Comparison of ENCODE assay signal across 17 mouse cellular contexts in the genomic region with DNA sequence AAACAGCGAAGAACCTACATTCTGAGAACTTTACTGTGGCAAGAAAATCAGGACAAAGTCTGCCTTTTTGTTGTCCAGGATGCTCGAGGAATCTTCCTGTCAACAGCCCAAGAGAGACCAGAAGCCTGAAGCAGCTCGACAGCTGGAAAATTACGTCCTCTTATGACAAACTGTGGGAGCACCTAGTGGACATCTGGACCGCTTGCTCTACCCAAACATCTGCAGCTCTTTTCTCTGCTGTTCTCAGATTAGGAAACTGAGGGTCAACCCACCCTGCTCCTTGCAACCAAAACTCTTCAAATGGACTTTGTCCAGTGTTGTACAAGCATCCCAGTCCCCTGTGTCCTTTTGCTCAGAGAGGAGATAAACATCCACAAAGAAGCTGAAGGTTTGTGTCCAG. TPM values are rescaled to one million over a fixed set of nuclear protein-coding genes. Genes with fewer than 3 reads are reported as not detected.
DNase-seq lines count a peak whose midpoint lies in the region; ATAC-seq and TF ChIP-seq lines count a peak whose summit lies in the region.
"Had no signal": no experiment of that assay in that cellular context is flagged by ENCODE, and none has a peak within 500 bp of the region (broad histone marks: within the 10 kb centered on the region; RNA-seq: fewer than 3 reads in every experiment).

No protein-coding gene starts in this region.

- no peaks in the 10 kb centered on the region for H3K27me3 ChIP-seq in kidney, embryonic 15.5 days
- no peaks in the 10 kb centered on the region for H3K27me3 ChIP-seq in intestine, embryonic 15.5 days (replicated peaks)
- H3K27me3 ChIP-seq: embryonic facial prominence, embryonic 12.5 days had no signal

- H3K4me3 ChIP-seq in kidney, embryonic 15.5 days (replicated peaks): no peak overlapping the region
- no peak overlapping the region for H3K4me3 ChIP-seq in intestine, embryonic 15.5 days (replicated peaks)
- H3K4me3 ChIP-seq: embryonic facial prominence, embryonic 12.5 days; forebrain, embryonic 10.5 days; left cerebral cortex, adult 2 months had no signal

- TF ChIP-seq POLR2A in brain, embryonic 14.5 days (IDR thresholded peaks at IDR 0.05; ENCODE audit: borderline replicate concordance, extremely low read depth, insufficient read depth, insufficient read length, poor library complexity, severe bottlenecking): no peak

- H3K9ac ChIP-seq in kidney, embryonic 15.5 days: no peak overlapping the region
- H3K9ac ChIP-seq in intestine, embryonic 15.5 days: no peak overlapping the region
- H3K9ac ChIP-seq: embryonic facial prominence, embryonic 12.5 days had no signal

- no peak overlapping the region for H3K4me2 ChIP-seq in kidney, embryonic 15.5 days
- no peak overlapping the region for H3K4me2 ChIP-seq in intestine, embryonic 15.5 days (replicated peaks)
- H3K4me2 ChIP-seq: embryonic facial prominence, embryonic 12.5 days; midbrain, embryonic 11.5 days had no signal

- H3K4me1 ChIP-seq in kidney, embryonic 15.5 days: peaks cover 8% of the 10 kb centered on the region; the same call in 1 of the 2 replicates
- no peaks in the 10 kb centered on the region for H3K4me1 ChIP-seq in intestine, embryonic 15.5 days (replicated peaks)
- H3K4me1 ChIP-seq: embryonic facial prominence, embryonic 12.5 days had no signal

- DNase-seq in kidney, postnatal 10 days: peak; percentile 45
- DNase-seq in brain, embryonic 14.5 days (ENCODE audit: low read depth): peak; percentile 8
- DNase-seq in gastrocnemius, adult 8-10 months (ENCODE audit: low spot score in 2 of 2): peak; percentile 13 to 21
- no peak for DNase-seq in left cerebral cortex, postnatal 10 days (ENCODE audit: extremely low spot score in 1 of 2, low spot score in 2 of 2)
- DNase-seq in right cerebral cortex, adult 18-20 months: no peak
- DNase-seq: adrenal gland, adult 8-10 months; cerebellum, adult 9-10 months; lung, adult 2 months; right cerebral cortex, postnatal 4 days; thymus, postnatal 25 days had no signal

- H3K27ac ChIP-seq in kidney, embryonic 15.5 days: no peak overlapping the region
- H3K27ac ChIP-seq in intestine, embryonic 15.5 days: no peak overlapping the region
- H3K27ac ChIP-seq: embryonic facial prominence, embryonic 12.5 days; forebrain, embryonic 10.5 days; left cerebral cortex, adult 2 months had no signal

- H3K9me3 ChIP-seq in kidney, embryonic 15.5 days (replicated peaks): no peaks in the 10 kb centered on the region
- H3K9me3 ChIP-seq in intestine, embryonic 15.5 days: no peaks in the 10 kb centered on the region
- H3K9me3 ChIP-seq: embryonic facial prominence, embryonic 12.5 days; forebrain, embryonic 10.5 days had no signal

- H3K36me3 ChIP-seq in kidney, embryonic 15.5 days: no peaks in the 10 kb centered on the region
- H3K36me3 ChIP-seq in intestine, embryonic 15.5 days: no peaks in the 10 kb centered on the region
- H3K36me3 ChIP-seq: embryonic facial prominence, embryonic 12.5 days; forebrain, embryonic 10.5 days; G1E had no signal

- intact Hi-C loops in left cerebral cortex, postnatal 10 days (cut with DNase I): no loop called here

- ATAC-seq in kidney, embryonic 15.5 days (replicated peaks; ENCODE audit: low FRiP score): no peak
- 0 out of 2 replicates have a peak, but pooled peaks have one; percentile 39 for ATAC-seq in intestine, embryonic 15.5 days

- TF ChIP-seq CTCF in brain, embryonic 14.5 days (IDR thresholded peaks at IDR 0.05; ENCODE audit: borderline replicate concordance, extremely low read depth, insufficient read depth, insufficient read length): no peak

- WGBS in kidney, embryonic 15.5 days: 30% methylated on average over 5 of the region's 5 CpGs
- 42% methylated on average over 5 of the region's 5 CpGs for WGBS in intestine, embryonic 15.5 days

RNA-seq across cellular contexts. Expression of gene Slc24a5, which starts 43.5 kb away (rescaled TPM):
- polyA plus RNA-seq in kidney, embryonic 15.5 days (2015; fragmentation: Nextera tagmentation; extraction: Ambion mirVana): 2.2 and 2.5 TPM in 2 replicates
- polyA plus RNA-seq in brain, embryonic 14.5 days (2012; rRNA removed): 1.4 and 1.5 TPM in 2 replicates
- total RNA-seq in gastrocnemius, adult 8-10 months (2022): not detected
- polyA plus RNA-seq in intestine, embryonic 15.5 days (2015; fragmentation: Nextera tagmentation; extraction: Ambion mirVana): 1.4 and 2.1 TPM in 2 replicates
- under 1 TPM in 1 of 2 experiments, not detected in 1; 0.26 TPM for total RNA-seq in left cerebral cortex, postnatal 10 days (2021)
- polyA plus RNA-seq: G1E had no signal

Comparison
In these comparisons a context has a peak if more than half of its experiments do, and no peak if none do; other contexts are left out.
1. DNase-seq: peak in kidney, postnatal 10 days (single experiment), brain, embryonic 14.5 days (single experiment) and gastrocnemius, adult 8-10 months (2 of 2); none in left cerebral cortex, postnatal 10 days (0 of 2) and right cerebral cortex, adult 18-20 months (single experiment).